Mouse (Mus musculus) forebrain, embryonic 11.5 days (tissue): Measurements from ENCODE around the gene Apobec1. TPM values are rescaled to one million over a fixed set of nuclear protein-coding genes. Genes with fewer than 3 reads are reported as not detected.
"Not testable (repeated sequence)": the region's sequence is repeated elsewhere in the genome, so short reads cannot be mapped to it uniquely, and the experiment has no call there.

Source experiments
- ATAC-seq: fragments of 200-750 bp; cut with Nextera tagmentation; replicated peaks from 2 replicates; pipeline ENCODE4 v1.8.0; 2017; ENCODE audit warnings: moderate TSS enrichment; ENCODE audit not compliant: low FRiP score
- DNase-seq: peaks from one replicate; pipeline ENCODE4 v3.0.0-alpha.2; 2017; ENCODE audit warnings: low spot score
- H3K27ac ChIP-seq: fragments of 300-500 bp; sonication (generic); 2 replicates; pipeline ENCODE4 v1.5.1; 2014; ENCODE audit warnings: low read depth, low read length
- H3K27me3 ChIP-seq: fragments of 300-500 bp; sonication (generic); 2 replicates; pipeline ENCODE4 v1.6.1; 2014; ENCODE audit warnings: mild to moderate bottlenecking, low read length, mixed read lengths; ENCODE audit not compliant: control insufficient read depth, insufficient read depth
- H3K36me3 ChIP-seq: fragments of 300-500 bp; sonication (generic); 2 replicates; pipeline ENCODE4 v1.6.1; 2014; ENCODE audit warnings: mild to moderate bottlenecking, low read length, moderate library complexity, mixed read lengths; ENCODE audit not compliant: control insufficient read depth, insufficient read depth
- H3K4me1 ChIP-seq: fragments of 300-500 bp; sonication (generic); replicated peaks from 2 replicates; pipeline ENCODE4 v1.6.1; 2014; ENCODE audit warnings: low read length, mixed read lengths; ENCODE audit not compliant: control insufficient read depth, insufficient read depth
- H3K4me2 ChIP-seq: fragments of 300-500 bp; sonication (generic); 2 replicates; pipeline ENCODE4 v1.6.1; 2014; ENCODE audit warnings: low read depth, mild to moderate bottlenecking, low read length, moderate library complexity, mixed read lengths; ENCODE audit not compliant: severe bottlenecking
- H3K4me3 ChIP-seq: fragments of 300-500 bp; sonication (generic); 2 replicates; pipeline ENCODE4 v1.5.1; 2014; ENCODE audit warnings: low read depth, low read length
- H3K9ac ChIP-seq: fragments of 300-500 bp; sonication (generic); 2 replicates; pipeline ENCODE4 v1.6.1; 2014; ENCODE audit warnings: low read length
- H3K9me3 ChIP-seq: fragments of 300-500 bp; sonication (generic); 2 replicates; pipeline ENCODE4 v1.6.1; 2016; ENCODE audit warnings: low read length, mixed read lengths; ENCODE audit not compliant: control insufficient read depth
- WGBS: fragments of 180-500 bp; shearing (Covaris S2); extraction: QIAGEN DNeasy Blood & Tissue Kit; methylation state at CpG from one replicate; pipeline ENCODE4 v1.1.7; 2014; 5-methylcytosine and 5-hydroxymethylcytosine counted together
- polyA plus RNA-seq: library from polyadenylated mRNA; unstranded; fragments of >200 nt; fragmentation: Nextera tagmentation; extraction: Ambion mirVana; gene quantifications from 2 replicates; pipeline ENCODE4 v1.2.1, GENCODE M21; 2014

Gene Apobec1
- polyA plus RNA-seq, 1 experiment from 2014 or later: 1.7 TPM

DNA sequence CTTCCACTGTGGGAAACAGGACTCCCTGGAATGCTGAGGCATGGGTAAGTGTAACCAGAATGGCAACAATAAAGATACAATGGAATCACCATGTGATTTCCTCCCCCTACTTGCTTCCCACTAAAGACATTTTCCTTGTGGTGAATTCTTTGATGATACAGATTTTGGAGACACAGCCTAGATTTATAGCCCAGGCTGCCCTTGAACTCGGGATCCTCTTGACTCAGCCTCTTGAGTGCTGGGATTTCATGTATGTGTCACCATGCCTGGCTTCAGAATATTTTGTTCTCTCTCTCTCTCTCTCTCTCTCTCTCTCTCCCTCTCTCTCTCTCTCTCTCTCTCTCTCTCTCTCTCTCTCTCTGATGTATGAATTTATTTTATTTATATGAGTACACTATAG is 23.2 kb downstream of the Apobec1 start:
- Histone ChIP-seq H3K4me2 (no peak overlapping the region), H3K27ac (no peak overlapping the region), H3K9me3 (no peaks in the 10 kb centered on the region), H3K36me3 (no peaks in the 10 kb centered on the region), H3K4me1 (no peaks in the 10 kb centered on the region), H3K27me3 (no peaks in the 10 kb centered on the region), H3K9ac (no peak overlapping the region), H3K4me3 (no peak overlapping the region)
- ATAC-seq (no peak), DNase-seq (no peak)
- WGBS: 70% methylated on average over 1 of the region's 1 CpGs

GRCm38 (mm10) chr6:122577030-122577429 is 25.2 kb downstream of the Apobec1 start:
- Histone ChIP-seq H3K9ac (no peak overlapping the region), H3K9me3 (no peaks in the 10 kb centered on the region), H3K4me3 (no peak overlapping the region), H3K4me2 (no peak overlapping the region), H3K4me1 (no peaks in the 10 kb centered on the region), H3K36me3 (no peaks in the 10 kb centered on the region), H3K27me3 (no peaks in the 10 kb centered on the region), H3K27ac (no peak overlapping the region)
- DNase-seq (no peak), ATAC-seq (no peak)
- 92% methylated on average over 3 of the region's 3 CpGs for WGBS

GRCm38 (mm10) chr6:122575037-122575436 is 27.2 kb downstream of the Apobec1 start:
- not testable (repeated sequence) for H3K4me3 ChIP-seq, H3K27me3 ChIP-seq, H3K4me1 ChIP-seq, DNase-seq, H3K9ac ChIP-seq, H3K36me3 ChIP-seq, H3K27ac ChIP-seq, ATAC-seq, H3K9me3 ChIP-seq, H3K4me2 ChIP-seq
- 77% methylated on average over 1 of the region's 1 CpGs for WGBS

DNA sequence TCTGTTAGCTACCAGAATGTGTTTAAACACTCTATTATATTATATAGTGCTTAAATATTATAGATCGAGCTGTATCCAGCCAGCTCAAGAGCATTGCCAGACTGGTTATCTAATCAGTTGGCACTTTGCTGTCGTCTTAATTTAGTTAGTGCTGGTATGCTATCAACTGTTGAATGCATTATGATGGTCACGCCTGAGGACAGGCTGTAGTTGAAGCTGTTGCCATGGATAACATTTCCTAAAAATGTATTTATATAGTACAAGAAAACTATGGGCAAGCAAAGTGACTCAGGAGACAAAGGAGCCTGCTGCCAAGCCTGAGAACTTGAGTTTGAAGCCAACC is 30.7 kb downstream of the Apobec1 start:
- 94% methylated on average over 3 of the region's 3 CpGs for WGBS
- Histone ChIP-seq H3K4me3 (no peak overlapping the region), H3K4me1 (no peaks in the 10 kb centered on the region), H3K9ac (no peak overlapping the region), H3K4me2 (no peak overlapping the region), H3K9me3 (no peaks in the 10 kb centered on the region), H3K36me3 (no peaks in the 10 kb centered on the region), H3K27me3 (no peaks in the 10 kb centered on the region), H3K27ac (no peak overlapping the region)
- ATAC-seq (no peak), DNase-seq (no peak)

- Histone ChIP-seq H3K4me3 (no peak overlapping the region), H3K4me2 (no peak overlapping the region), H3K27ac (no peak overlapping the region), H3K27me3 (no peaks in the 10 kb centered on the region), H3K4me1 (no peaks in the 10 kb centered on the region), H3K36me3 (no peaks in the 10 kb centered on the region), H3K9me3 (no peaks in the 10 kb centered on the region), H3K9ac (no peak overlapping the region)
- ATAC-seq (no peak), DNase-seq (no peak)
- WGBS: 74% methylated on average over 8 of the region's 8 CpGs
Measured at GRCm38 (mm10) chr6:122570695-122571616, 31.3 kb downstream of the Apobec1 start.

GRCm38 (mm10) chr6:122569762-122570161 is 32.5 kb downstream of the Apobec1 start:
- no peak overlapping the region for H3K4me3 ChIP-seq
- H3K4me1 ChIP-seq: no peaks in the 10 kb centered on the region
- no peak overlapping the region for H3K9ac ChIP-seq
- DNase-seq (no peak), ATAC-seq (peak; percentile 30)
- no peak overlapping the region for H3K27ac ChIP-seq
- no peaks in the 10 kb centered on the region for H3K9me3 ChIP-seq
- H3K36me3 ChIP-seq: no peaks in the 10 kb centered on the region
- H3K27me3 ChIP-seq: no peaks in the 10 kb centered on the region
- H3K4me2 ChIP-seq: no peak overlapping the region
- WGBS: 79% methylated on average over 1 of the region's 1 CpGs

- Histone ChIP-seq H3K27me3 (no peaks in the 10 kb centered on the region), H3K27ac (no peak overlapping the region), H3K9me3 (no peaks in the 10 kb centered on the region), H3K4me3 (no peak overlapping the region), H3K4me2 (no peak overlapping the region), H3K9ac (no peak overlapping the region), H3K4me1 (no peaks in the 10 kb centered on the region), H3K36me3 (no peaks in the 10 kb centered on the region)
- DNase-seq (no peak), ATAC-seq (no peak)
- WGBS: 72% methylated on average over 5 of the region's 5 CpGs
Measured at GRCm38 (mm10) chr6:122569113-122569512, 33.1 kb downstream of the Apobec1 start.

DNA sequence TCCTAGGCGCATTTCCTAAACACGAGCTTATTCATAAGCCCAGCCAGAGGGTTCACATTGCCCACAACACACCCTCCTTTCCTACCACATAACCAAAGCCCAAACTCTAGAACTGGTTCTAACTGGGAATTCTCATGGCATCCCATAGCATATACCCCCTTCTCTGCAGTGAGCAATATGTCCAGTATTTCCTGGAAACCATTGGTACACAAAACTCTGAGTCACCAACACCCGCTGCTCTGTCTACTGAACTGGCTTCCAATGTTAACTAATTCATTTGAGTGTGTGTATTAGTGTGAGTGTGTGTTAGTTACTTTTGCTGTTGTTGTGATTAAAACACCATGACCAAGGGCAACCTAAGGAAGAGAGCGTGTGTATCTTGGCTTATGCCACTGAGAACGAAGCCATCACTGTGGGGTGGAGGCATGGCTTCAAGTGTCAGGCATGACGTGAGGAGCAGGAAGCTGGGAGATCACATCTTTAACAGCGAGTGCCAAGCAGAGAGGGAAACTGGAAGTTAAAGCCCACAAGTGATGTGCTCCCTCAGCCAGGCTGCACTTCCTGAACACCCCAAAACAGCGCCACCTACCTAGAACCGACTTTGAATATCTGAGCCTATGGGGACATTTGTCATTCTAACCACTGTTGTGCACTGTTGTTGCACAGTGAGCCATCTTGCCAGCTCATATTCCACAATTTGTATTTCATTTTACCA is 37.0 kb downstream of the Apobec1 start:
- H3K27ac ChIP-seq: no peak overlapping the region
- DNase-seq (no peak), ATAC-seq (no peak)
- no peaks in the 10 kb centered on the region; the same call in 1 of the 2 replicates for H3K4me1 ChIP-seq
- H3K27me3 ChIP-seq: no peaks in the 10 kb centered on the region
- no peak overlapping the region for H3K4me2 ChIP-seq
- no peaks in the 10 kb centered on the region for H3K9me3 ChIP-seq
- H3K4me3 ChIP-seq: no peak overlapping the region
- no peak overlapping the region for H3K9ac ChIP-seq
- WGBS: 90% methylated on average over 9 of the region's 9 CpGs
- no peaks in the 10 kb centered on the region for H3K36me3 ChIP-seq
